In genomic region chr4:115731588-115732222, GRCm38 (mm10) we compare ENCODE assay signal across 8 mouse cellular contexts. TPM values are rescaled to one million over a fixed set of nuclear protein-coding genes. Genes with fewer than 3 reads are reported as not detected.
DNase-seq lines count a peak whose midpoint lies in the region; ATAC-seq and TF ChIP-seq lines count a peak whose summit lies in the region.

No protein-coding gene starts in this region.

- no peaks in the 10 kb centered on the region for H3K36me3 ChIP-seq in ES-Bruce4 (ENCODE audit: control insufficient read depth, insufficient read depth, low read length, poor library complexity, severe bottlenecking)
- H3K36me3 ChIP-seq in forebrain, embryonic 11.5 days (ENCODE audit: control insufficient read depth, insufficient read depth, low read length), result no peaks in the 10 kb centered on the region
- no peaks in the 10 kb centered on the region for H3K36me3 ChIP-seq in liver, postnatal 0 days (replicated peaks; ENCODE audit: insufficient read depth, low read length)

- DNase-seq in c-Kit-positive CD71-negative TER-119-negative erythroid progenitor cells, embryonic 14.5 days (ENCODE audit: low read depth), result peak; percentile 61
- DNase-seq in forebrain, embryonic 11.5 days (ENCODE audit: low spot score), result peak; percentile 86
- DNase-seq in heart, postnatal 10 days, result peak; percentile 74 to 86
- peak; percentile 79 for DNase-seq in layer of hippocampus, adult 11-12 months (ENCODE audit: low spot score)
- peak; percentile 81 for DNase-seq in liver, postnatal 0 days
- DNase-seq in testis, postnatal 10 days (ENCODE audit: low spot score), result peak; percentile 74

- no peaks in the 10 kb centered on the region for H3K4me1 ChIP-seq in ES-Bruce4 (ENCODE audit: control insufficient read depth, insufficient read depth, low read length)
- H3K4me1 ChIP-seq in forebrain, embryonic 11.5 days (replicated peaks; ENCODE audit: control insufficient read depth, insufficient read depth, low read length), result no peaks in the 10 kb centered on the region
- H3K4me1 ChIP-seq in liver, postnatal 0 days (ENCODE audit: insufficient read depth), result no peaks in the 10 kb centered on the region

- no peak for TF ChIP-seq EP300 in ES-Bruce4 (IDR thresholded peaks at IDR 0.05; ENCODE audit: insufficient read depth, low read depth, low read length)
- no peak for TF ChIP-seq EP300 in liver, postnatal 0 days (IDR thresholded peaks at IDR 0.05; ENCODE audit: low read depth)

- 27% methylated on average over 7 of the region's 7 CpGs for whole genome bisulfite sequencing in forebrain, embryonic 11.5 days
- 14% methylated on average over 7 of the region's 7 CpGs for WGBS in liver, postnatal 0 days (ENCODE audit: insufficient replicate concordance)

- peak; percentile 79 for TF ChIP-seq CTCF in ES-Bruce4 (IDR thresholded peaks at IDR 0.05; ENCODE audit: low read depth, low read length)
- peak; percentile 94 for TF ChIP-seq CTCF in liver, postnatal 0 days (IDR thresholded peaks at IDR 0.05; ENCODE audit: low read depth)

- intact Hi-C loops in heart, postnatal 10 days (cut with DNase I), result loop anchor here (1.0 to 5.0 kb wide), 3 partner anchors 171 to 249 kb away; no protein-coding TSS in a partner anchor

- TF ChIP-seq POLR2A in ES-Bruce4 (IDR thresholded peaks at IDR 0.05; ENCODE audit: insufficient read depth, low read length), result no peak

- no peak overlapping the region for H3K27ac ChIP-seq in ES-Bruce4 (ENCODE audit: insufficient read depth, low read length)
- no peak overlapping the region for H3K27ac ChIP-seq in forebrain, embryonic 11.5 days (ENCODE audit: low read depth, low read length)
- H3K27ac ChIP-seq in liver, postnatal 0 days (ENCODE audit: low read depth), result no peak overlapping the region

- H3K9me3 ChIP-seq in ES-Bruce4 (replicated peaks; ENCODE audit: control insufficient read depth, insufficient read depth, low read length, poor library complexity, severe bottlenecking), result no peaks in the 10 kb centered on the region
- no peaks in the 10 kb centered on the region for H3K9me3 ChIP-seq in forebrain, embryonic 11.5 days (ENCODE audit: control insufficient read depth, low read length)
- no peaks in the 10 kb centered on the region for H3K9me3 ChIP-seq in liver, postnatal 0 days (ENCODE audit: low read length)

- no peaks in the 10 kb centered on the region for H3K27me3 ChIP-seq in ES-Bruce4 (ENCODE audit: control insufficient read depth, insufficient read depth, low read length, poor library complexity, severe bottlenecking)
- H3K27me3 ChIP-seq in forebrain, embryonic 11.5 days (ENCODE audit: control insufficient read depth, insufficient read depth, low read length), result no peaks in the 10 kb centered on the region
- no peaks in the 10 kb centered on the region for H3K27me3 ChIP-seq in liver, postnatal 0 days (ENCODE audit: insufficient read depth, low read length)

- no peak overlapping the region for H3K4me3 ChIP-seq in ES-Bruce4 (ENCODE audit: low read depth, low read length)
- H3K4me3 ChIP-seq in forebrain, embryonic 11.5 days (ENCODE audit: low read depth, low read length), result no peak overlapping the region
- H3K4me3 ChIP-seq in liver, postnatal 0 days (ENCODE audit: low read depth, low read length), result no peak overlapping the region

- no peak overlapping the region for H3K4me2 ChIP-seq in forebrain, embryonic 11.5 days (ENCODE audit: low read depth, low read length, severe bottlenecking)
- H3K4me2 ChIP-seq in liver, postnatal 0 days (ENCODE audit: low read depth, low read length), result no peak overlapping the region

- H3K9ac ChIP-seq in ES-Bruce4 (ENCODE audit: low read depth, poor library complexity, severe bottlenecking), result no peak overlapping the region
- H3K9ac ChIP-seq in forebrain, embryonic 11.5 days (ENCODE audit: low read length), result no peak overlapping the region
- H3K9ac ChIP-seq in liver, postnatal 0 days (replicated peaks), result no peak overlapping the region

- peak; percentile 82 for ATAC-seq in forebrain, embryonic 11.5 days (replicated peaks; ENCODE audit: low FRiP score)
- peak; percentile 70 for ATAC-seq in liver, postnatal 0 days
- ATAC-seq in neutrophil, adult 5-6 weeks (ENCODE audit: extremely low read depth, insufficient number of reproducible peaks, low FRiP score, poor library complexity, severe bottlenecking), result peak; percentile 88

RNA-seq across cellular contexts. Expression of gene Efcab14, which starts 5.8 kb away (rescaled TPM):
- polyA plus RNA-seq in ES-Bruce4 (2011; ENCODE audit: insufficient read depth, insufficient read length, low read depth, missing spikeins), result 33.9 and 35.7 TPM in 2 replicates
- polyA plus RNA-seq in forebrain, embryonic 11.5 days (2014; fragmentation: Nextera tagmentation; extraction: Ambion mirVana), result 43.5 and 46.1 TPM in 2 replicates
- total RNA-seq in heart, postnatal 10 days (2021), result 10 to 100 TPM; 36.7 to 38.9 TPM
- 8.3 and 8.4 TPM in 2 replicates for polyA plus RNA-seq in liver, postnatal 0 days (2015; fragmentation: Nextera tagmentation; extraction: Ambion mirVana)
- total RNA-seq in neutrophil, adult 5-6 weeks (2017), result 49.6 and 52.4 TPM in 2 replicates

RNA-seq across cellular contexts. Expression of gene Tex38, which starts 49.1 kb away (rescaled TPM):
- not detected in 2 replicates for polyA plus RNA-seq in ES-Bruce4 (2011; ENCODE audit: insufficient read depth, insufficient read length, low read depth, missing spikeins)
- polyA plus RNA-seq in forebrain, embryonic 11.5 days (2014; fragmentation: Nextera tagmentation; extraction: Ambion mirVana), result 0.81 TPM in 1 of 2 replicates, not detected in the other
- total RNA-seq in heart, postnatal 10 days (2021), result under 1 TPM; 0.35 to 0.67 TPM
- polyA plus RNA-seq in liver, postnatal 0 days (2015; fragmentation: Nextera tagmentation; extraction: Ambion mirVana), result 0.14 and 0.22 TPM in 2 replicates
- 0.70 and 2.3 TPM in 2 replicates for total RNA-seq in neutrophil, adult 5-6 weeks (2017)

RNA-seq across cellular contexts. Expression of gene Atpaf1, which starts 52.9 kb away (rescaled TPM):
- 35.2 and 35.7 TPM in 2 replicates for polyA plus RNA-seq in ES-Bruce4 (2011; ENCODE audit: insufficient read depth, insufficient read length, low read depth, missing spikeins)
- polyA plus RNA-seq in forebrain, embryonic 11.5 days (2014; fragmentation: Nextera tagmentation; extraction: Ambion mirVana), result 48.2 and 49.2 TPM in 2 replicates
- total RNA-seq in heart, postnatal 10 days (2021), result 10 to 100 TPM; 53.1 to 54.6 TPM
- polyA plus RNA-seq in liver, postnatal 0 days (2015; fragmentation: Nextera tagmentation; extraction: Ambion mirVana), result 14.5 and 15.2 TPM in 2 replicates
- total RNA-seq in neutrophil, adult 5-6 weeks (2017), result 9.1 and 9.6 TPM in 2 replicates
